Mouse (Mus musculus) E14TG2a.4 (cell line): ENCODE measurements at regions not wholly inside any gene's neighbourhood (a gene's known extent, or its start where the extent isn't known, plus 50 kb on each side); places are given as distances from the start of the nearest gene placed in this dataset.

Source experiments
- H3K27me3 ChIP-seq: 2 replicates; pipeline ENCODE4 v1.6.1; 2014; ENCODE audit warnings: low read length, control low read depth; ENCODE audit not compliant: insufficient read depth
- H3K36me3 ChIP-seq: 2 replicates; pipeline ENCODE4 v1.6.1; 2014; ENCODE audit warnings: low read length, control low read depth; ENCODE audit not compliant: insufficient read depth
- H3K4me1 ChIP-seq: replicated peaks from 2 replicates; pipeline ENCODE4 v1.6.1; 2014; ENCODE audit warnings: low read depth, low read length, control low read depth
- H3K4me3 ChIP-seq: replicated peaks from 2 replicates; pipeline ENCODE4 v1.5.1; 2014; ENCODE audit warnings: mild to moderate bottlenecking, low read length
- H3K9me3 ChIP-seq: 2 replicates; pipeline ENCODE4 v1.6.1; 2014; ENCODE audit warnings: low read length, control low read depth
- CTCF ChIP-seq: conservative IDR thresholded peaks from 2 replicates; pipeline ENCODE4 v1.5.1; 2014; ENCODE audit warnings: low read length
- NANOG ChIP-seq: IDR thresholded peaks from 2 replicates; pipeline ENCODE4 v1.6.1; 2014; ENCODE audit warnings: borderline replicate concordance, low read length, mixed read lengths
- POU5F1 ChIP-seq: IDR thresholded peaks from 2 replicates; pipeline ENCODE4 v1.6.1; 2014; ENCODE audit warnings: low read length, borderline replicate concordance

DNA sequence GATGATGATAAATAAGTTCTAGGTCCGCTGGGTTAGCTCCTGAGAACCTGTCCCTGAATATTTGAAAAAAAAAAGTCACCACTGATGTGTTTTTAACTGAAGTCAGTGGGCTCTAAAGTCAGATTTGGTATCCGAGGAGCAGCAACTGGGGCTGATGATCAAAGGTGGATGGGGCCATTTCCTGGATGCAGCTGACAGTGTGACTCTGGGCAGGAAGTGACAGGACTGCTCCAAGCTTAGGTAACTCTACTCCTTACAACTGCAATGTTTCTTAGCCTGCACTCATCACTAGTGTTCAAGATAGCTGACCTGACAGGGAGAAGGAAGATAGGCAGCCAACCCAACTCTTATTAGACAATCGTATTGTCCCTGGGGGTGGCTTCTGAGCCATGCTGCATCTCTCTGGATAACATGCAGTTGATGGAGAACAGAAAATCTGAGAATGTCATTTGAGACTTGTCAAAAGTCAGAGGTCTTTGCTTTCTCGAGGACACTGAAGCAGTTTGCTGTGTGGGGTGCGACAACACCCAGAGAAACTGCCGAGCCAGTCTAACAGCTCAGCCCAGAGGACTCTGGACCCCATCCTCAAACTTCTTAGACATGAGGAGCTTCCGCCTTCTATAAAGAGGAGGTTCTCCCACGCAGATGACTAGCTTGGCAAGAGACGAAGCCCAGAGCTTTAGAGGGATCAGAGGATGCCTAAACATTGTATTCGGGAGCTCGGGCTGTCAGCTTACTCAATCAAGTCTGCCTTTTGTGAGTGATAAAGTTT lies 245.0 kb downstream of the Gm19410 start:
- TF ChIP-seq CTCF: no peak
- TF ChIP-seq NANOG: no peak
- TF ChIP-seq POU5F1: no peak
- H3K4me3 ChIP-seq: no peak overlapping the region
- H3K27me3 ChIP-seq: no peaks in the 10 kb centered on the region
- H3K9me3 ChIP-seq: no peaks in the 10 kb centered on the region
- H3K36me3 ChIP-seq: no peaks in the 10 kb centered on the region
- H3K4me1 ChIP-seq: 0 out of 2 replicates have a peak, but pooled peaks cover 6% of the 10 kb centered on the region

DNA sequence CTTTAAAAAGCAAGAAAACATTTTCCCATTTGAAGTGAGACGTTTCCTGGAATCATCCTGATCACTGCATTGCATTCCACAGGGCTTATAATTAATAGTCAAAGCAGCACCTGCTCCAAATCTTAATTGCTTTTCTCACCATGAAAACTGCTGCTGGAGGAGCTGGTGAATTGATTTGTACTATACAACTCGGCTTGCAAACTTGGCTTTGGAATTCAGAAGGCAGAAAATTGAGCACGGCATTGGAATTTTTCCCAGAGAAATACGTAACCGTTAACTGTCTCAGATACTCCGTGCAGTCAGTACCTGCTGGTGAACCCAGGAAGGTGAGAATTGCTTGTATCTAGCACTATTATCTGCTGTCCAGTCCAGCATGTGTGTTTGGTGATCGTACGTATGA lies 249.3 kb downstream of the Gm19410 start:
- no peak overlapping the region for H3K4me3 ChIP-seq
- no peaks in the 10 kb centered on the region for H3K9me3 ChIP-seq
- H3K36me3 ChIP-seq: no peaks in the 10 kb centered on the region
- H3K27me3 ChIP-seq: peaks cover 6% of the 10 kb centered on the region; the same call in 1 of the 2 replicates
- TF ChIP-seq POU5F1 (no peak), CTCF (no peak), NANOG (no peak)
- H3K4me1 ChIP-seq: peaks cover 5% of the 10 kb centered on the region; the same call in 1 of the 2 replicates

DNA sequence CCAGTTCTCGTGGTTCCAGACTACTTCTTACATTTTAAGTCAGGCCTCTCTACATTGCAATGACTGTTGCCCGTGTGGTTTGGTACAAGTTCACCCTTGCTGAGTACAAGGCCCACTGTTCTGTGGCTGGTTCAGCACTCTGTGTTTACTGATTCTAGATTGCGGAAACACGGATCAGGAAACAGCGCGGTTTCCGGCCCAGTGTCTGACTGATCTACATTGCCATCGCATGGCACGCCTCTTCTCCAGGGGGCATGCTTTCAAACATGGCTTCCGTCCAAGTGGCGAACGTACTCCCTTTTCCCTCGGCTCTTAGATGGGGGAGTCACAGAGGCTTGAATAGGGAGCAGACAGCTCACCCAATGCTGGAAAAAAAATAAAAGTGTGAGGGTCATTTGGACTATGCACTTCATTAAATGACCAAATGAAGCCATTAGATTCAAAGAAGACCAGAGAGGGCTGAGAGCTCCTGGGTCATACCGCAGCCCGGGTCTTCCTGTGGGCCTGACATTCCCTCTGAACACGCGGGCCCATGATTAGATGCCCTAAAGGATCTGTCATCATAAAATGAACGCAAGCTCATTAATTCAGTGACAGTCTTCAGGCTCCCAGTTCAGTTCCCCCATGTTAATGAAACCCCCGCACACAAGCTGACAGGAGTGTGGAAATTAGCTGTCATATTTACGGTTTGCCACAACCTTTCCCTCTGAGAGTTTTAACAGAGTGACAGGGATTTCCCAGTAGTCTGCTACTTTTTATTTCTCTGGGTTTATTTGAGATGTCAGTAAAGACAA lies 250.9 kb downstream of the Gm19410 start:
- H3K36me3 ChIP-seq: no peaks in the 10 kb centered on the region
- 0 out of 2 replicates have a peak overlapping the region, but pooled peaks have one; percentile 20 for H3K4me3 ChIP-seq
- peaks cover 6% of the 10 kb centered on the region; the same call in 1 of the 2 replicates for H3K27me3 ChIP-seq
- H3K9me3 ChIP-seq: no peaks in the 10 kb centered on the region
- TF ChIP-seq CTCF (no peak), NANOG (no peak), POU5F1 (no peak)
- H3K4me1 ChIP-seq: peaks cover 4% of the 10 kb centered on the region; the same call in 1 of the 2 replicates

DNA sequence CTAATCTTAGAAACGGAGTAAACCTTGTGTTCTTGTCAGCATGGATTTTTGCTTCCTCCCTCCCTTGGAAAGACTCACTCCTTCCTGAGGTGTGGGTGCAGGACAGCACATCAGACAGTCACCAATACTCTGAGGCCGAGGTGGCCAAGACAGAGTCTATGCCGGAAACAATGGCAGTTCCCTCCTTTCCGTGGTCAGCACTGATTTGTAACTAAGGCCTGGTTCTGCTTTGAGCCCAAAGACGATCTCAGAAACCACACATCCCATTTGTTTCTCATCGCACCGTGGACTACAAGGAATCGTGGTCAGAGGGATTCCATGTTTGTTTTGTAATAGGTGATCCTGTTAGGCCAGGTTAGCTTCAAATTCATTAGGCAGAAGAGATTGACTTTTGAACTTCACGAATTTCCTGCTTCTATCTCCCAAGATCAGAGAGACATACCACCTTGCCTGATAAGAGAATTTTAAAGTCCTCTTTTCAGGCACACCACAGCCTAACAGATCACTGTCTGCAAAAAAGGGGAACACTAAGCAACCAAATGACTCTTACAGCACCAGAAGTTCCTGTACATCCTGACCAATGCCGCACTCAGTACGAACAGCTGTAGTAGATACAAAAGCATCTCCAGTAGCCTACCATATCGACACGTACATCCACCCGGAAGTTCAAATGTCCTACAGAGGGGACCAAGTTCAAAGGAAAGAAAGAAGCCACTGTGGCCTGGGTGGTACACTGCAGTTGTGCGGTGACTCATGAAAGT lies 253.6 kb downstream of the Gm19410 start:
- Histone ChIP-seq H3K9me3 (0 out of 2 replicates have a peak, but pooled peaks cover 3% of the 10 kb centered on the region), H3K36me3 (no peaks in the 10 kb centered on the region), H3K27me3 (peaks cover 6% of the 10 kb centered on the region; the same call in 1 of the 2 replicates), H3K4me3 (no peak overlapping the region), H3K4me1 (peaks cover 4% of the 10 kb centered on the region; the same call in 1 of the 2 replicates)
- TF ChIP-seq CTCF (no peak), NANOG (no peak), POU5F1 (no peak)

DNA sequence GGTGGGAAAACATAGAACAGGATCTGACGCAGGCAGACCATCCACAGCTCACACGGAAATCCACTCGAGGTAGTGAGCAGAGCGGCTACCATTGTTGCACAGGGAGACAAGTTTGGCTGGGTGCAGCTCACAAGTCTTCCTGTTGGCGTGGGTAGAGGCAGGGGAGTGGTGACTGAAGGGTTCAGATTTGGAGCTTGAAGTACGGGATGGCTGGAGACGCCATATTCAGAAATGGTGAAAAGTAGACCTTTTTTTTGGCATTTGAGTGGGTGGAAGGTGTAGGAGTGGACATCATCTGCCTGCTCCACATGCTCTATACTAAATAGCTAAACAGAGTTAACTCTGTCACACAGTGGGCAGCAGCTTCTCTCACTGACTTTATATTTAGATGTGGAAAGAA lies 254.3 kb downstream of the Gm19410 start:
- H3K9me3 ChIP-seq: peaks cover 10% of the 10 kb centered on the region
- peaks cover 11% of the 10 kb centered on the region; the same call in 1 of the 2 replicates for H3K27me3 ChIP-seq
- no peaks in the 10 kb centered on the region for H3K36me3 ChIP-seq
- no peak for TF ChIP-seq POU5F1
- TF ChIP-seq NANOG: no peak
- H3K4me1 ChIP-seq: peaks cover 4% of the 10 kb centered on the region; the same call in 1 of the 2 replicates
- no peak overlapping the region for H3K4me3 ChIP-seq

DNA sequence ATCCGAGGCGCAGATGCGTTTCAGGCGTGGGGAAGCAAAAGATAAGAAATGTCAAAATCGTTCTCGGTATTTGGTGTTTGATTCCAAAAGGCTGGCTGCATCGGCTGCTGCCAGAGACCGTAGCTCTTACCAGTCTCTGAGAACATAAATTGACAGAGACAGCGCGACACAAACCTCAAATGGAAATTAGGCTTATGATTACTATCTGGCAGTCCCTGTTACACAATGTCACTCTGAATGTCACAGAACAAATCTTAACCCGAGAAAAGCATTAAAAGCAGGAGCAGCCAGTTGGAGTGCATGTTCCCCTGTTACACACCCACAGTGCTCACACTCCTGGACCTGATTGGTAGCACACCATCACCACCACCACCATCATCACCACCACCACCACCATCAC lies 262.0 kb downstream of the Gm19410 start:
- 0 out of 2 replicates have a peak, but pooled peaks cover 9% of the 10 kb centered on the region for H3K27me3 ChIP-seq
- TF ChIP-seq NANOG (no peak), CTCF (no peak), POU5F1 (no peak)
- no peak overlapping the region for H3K4me3 ChIP-seq
- H3K36me3 ChIP-seq: no peaks in the 10 kb centered on the region
- H3K9me3 ChIP-seq: peaks cover 14% of the 10 kb centered on the region
- H3K4me1 ChIP-seq: no peaks in the 10 kb centered on the region

DNA sequence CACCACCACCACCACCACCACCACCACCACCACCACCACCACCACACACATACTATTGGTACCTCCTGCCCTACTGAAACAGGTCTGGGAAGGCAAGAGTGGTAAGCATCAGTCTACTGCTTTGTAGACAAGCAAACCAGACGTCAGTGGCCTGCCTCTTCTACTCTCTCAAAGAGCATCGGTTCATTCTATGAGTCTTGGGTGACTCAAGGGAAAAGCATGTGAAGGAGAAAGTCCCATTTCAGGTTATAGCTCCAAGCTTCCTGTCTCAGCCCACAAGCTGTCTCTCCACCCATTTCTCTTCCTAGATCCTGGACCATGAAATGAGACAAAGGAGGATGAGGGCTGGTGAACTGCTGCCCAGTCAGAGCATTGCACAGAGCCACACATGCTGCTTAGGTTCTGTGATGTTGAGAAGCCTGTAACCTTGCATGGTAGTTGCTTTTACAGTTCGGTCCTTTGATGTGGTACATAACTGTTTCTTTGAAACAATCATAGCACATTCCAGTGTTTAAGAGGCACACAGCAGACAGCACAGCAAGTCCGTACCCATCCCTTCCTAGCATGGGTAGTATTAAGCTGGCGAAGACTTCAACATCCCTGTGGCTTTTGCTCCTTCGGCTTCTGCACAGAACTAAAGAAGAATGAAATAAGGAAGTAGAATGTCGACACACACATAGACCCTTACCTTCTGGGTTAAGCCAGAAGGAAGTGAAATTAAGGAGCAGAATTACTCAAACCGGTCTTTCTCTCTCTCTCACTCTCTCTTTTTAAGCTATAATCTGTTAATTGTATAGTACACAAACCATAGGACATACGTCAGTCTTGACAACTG lies 262.7 kb downstream of the Gm19410 start:
- Histone ChIP-seq H3K9me3 (peaks cover 14% of the 10 kb centered on the region), H3K4me1 (no peaks in the 10 kb centered on the region), H3K36me3 (no peaks in the 10 kb centered on the region), H3K27me3 (0 out of 2 replicates have a peak, but pooled peaks cover 9% of the 10 kb centered on the region), H3K4me3 (no peak overlapping the region)
- TF ChIP-seq POU5F1: no peak
